Mouse (Mus musculus): ENCODE results near the gene Gm18596.
A peak's percentile ranks its signal among the peaks of the same experiment; 100 is the strongest.
"Not testable (repeated sequence)": the region's sequence is repeated elsewhere in the genome, so short reads cannot be mapped to it uniquely, and the experiment has no call there.

The Gm18596 gene

DNA sequence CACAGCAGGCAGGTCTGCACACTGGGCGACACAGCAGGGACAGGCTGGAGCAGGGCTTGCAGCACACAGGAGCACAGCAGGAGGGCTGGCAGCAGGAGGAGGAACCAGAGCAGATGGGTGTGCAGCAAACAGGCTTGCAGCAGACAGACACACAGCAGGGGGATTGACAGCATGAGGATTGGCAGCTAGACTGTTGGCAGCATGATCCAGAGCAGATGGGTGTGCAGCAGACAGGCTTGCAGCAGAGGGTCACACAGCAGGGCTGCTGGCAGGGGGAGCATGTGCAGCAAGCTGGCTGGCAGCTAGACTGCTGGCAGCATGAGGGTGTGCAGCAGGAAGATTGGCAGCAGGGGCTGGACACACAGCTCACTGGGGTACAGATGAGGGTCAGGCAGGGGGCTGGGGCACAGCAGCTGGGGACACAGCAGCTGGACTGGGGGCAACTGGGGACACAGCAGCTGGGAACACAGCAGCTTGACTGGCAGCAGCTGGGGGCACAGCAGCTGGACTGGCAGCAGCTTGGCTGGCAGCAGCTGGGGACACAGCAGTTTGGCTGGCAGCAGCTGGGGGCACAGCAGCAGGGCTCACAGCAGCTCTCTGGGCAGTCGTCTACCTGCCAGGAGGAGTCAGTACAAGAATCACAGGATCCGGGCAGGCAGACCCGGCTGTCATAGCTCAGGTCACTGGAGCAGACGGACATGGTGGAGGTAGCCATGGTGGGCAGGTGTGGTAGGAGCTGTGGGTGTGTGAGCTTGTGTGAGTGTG, at the start of gene Gm18596:
Gene Gm18596 (minus strand): TSS at position 715 of the 765 bp plus-strand sequence.
- DNase-seq (ENCODE audit: low read depth, low spot score) = not testable (repeated sequence)

DNA sequence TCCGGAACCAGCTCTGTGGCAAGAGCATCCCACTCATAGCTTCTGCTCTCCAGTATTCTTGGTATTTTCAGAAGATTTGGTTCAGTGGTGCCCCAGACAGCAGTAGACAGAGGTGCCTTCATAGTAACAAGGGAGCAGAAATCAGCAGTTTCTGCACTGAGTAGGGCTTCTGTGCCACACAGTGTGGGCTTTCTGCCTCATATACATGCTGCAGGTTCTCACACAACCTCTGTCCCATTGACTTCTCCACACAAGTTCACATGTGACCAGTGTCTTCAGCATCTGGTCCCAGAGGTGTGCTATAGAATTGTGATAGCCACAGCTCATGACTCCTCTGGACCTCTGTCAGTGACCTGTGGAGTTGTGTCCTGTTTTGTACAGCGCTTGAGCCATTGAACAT, 46.2 kb upstream of the Gm18596 start:
- DNase-seq (ENCODE audit: low read depth, low spot score) = no peak

DNA sequence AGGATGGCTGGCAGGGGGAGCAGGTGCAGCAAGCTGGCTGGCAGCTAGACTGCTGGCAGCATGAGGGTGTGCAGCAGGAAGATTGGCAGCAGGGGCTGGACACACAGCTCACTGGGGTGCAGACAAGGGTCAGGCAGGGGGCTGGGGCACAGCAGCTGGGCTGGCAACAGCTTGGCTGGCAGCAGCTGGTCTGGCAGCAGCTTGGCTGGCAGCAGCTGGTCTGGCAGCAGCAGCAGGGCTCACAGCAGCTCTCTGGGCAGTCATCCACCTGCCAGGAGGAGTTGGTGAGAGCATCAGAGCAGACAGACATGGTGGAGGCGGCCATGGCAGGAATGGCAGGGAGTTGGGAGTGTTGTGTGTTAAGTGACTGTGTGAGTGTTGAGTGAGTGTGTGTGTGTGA, 45.4 kb upstream of the Gm18596 start, which contains the start of gene Gm7137:
Gene Gm7137 (minus strand): TSS at position 325 of the 400 bp plus-strand sequence.
- not testable (repeated sequence) for DNase-seq (ENCODE audit: low read depth, low spot score)

DNA sequence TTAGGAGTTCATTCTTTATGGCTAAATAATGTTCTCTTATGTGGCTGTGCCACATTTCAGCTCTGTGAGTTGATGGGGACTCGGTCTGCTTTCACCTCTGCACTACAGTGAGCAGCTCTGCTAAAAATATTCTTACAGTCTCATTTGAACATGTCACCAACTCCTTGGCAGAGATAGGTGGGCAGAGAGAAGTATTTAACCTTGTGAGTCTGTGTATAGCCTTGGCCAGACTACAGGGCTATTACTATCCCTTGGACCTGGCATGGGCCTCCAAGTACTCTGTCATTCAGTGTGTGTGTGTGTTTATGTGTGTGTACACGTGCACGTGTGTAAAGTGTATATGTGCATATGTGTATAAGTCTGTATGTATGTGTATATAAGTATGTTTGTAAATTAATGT, 41.0 kb upstream of the Gm18596 start:
- DNase-seq (ENCODE audit: low read depth, low spot score) = not testable (repeated sequence)

DNA sequence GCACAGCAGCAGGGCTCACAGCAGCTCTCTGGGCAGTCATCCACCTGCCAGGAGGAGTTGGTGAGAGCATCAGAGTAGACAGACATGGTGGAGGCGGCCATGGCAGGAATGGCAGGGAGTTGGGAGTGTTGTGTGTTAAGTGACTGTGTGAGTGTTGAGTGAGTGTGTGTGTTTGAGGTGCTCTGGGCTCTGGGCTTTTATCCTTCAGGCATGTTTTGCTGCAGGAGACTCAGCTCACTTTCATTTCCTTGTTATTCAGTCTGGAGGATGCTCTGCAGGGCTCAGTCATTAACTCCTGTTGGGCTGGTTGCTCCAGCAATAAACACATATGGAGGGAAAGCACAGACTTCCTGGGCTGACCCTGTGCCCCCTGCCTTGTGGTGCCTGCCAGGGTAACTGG, 40.0 kb upstream of the Gm18596 start, which contains the start of gene Gm3250:
Gene Gm3250 (minus strand): TSS at position 101 of the 400 bp plus-strand sequence.
- DNase-seq (ENCODE audit: low read depth, low spot score) = not testable (repeated sequence)

DNA sequence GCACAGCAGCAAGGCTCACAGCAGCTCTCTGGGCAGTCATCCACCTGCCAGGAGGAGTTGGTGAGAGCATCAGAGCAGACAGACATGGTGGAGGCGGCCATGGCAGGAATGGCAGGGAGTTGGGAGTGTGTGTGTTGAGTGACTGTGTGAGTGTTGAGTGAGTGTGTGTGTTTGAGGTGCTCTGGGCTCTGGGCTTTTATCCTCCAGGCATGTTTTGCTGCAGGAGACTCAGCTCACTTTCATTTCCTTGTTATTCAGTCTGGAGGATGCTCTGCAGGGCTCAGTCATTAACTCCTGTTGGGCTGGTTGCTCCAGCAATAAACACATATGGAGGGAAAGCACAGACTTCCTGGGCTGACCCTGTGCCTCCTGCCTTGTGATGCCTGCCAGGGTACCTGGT, 34.4 kb upstream of the Gm18596 start, which contains the start of gene Gm7138:
Gene Gm7138 (minus strand): TSS at position 101 of the 400 bp plus-strand sequence.
- not testable (repeated sequence) for DNase-seq (ENCODE audit: low read depth, low spot score)

DNA sequence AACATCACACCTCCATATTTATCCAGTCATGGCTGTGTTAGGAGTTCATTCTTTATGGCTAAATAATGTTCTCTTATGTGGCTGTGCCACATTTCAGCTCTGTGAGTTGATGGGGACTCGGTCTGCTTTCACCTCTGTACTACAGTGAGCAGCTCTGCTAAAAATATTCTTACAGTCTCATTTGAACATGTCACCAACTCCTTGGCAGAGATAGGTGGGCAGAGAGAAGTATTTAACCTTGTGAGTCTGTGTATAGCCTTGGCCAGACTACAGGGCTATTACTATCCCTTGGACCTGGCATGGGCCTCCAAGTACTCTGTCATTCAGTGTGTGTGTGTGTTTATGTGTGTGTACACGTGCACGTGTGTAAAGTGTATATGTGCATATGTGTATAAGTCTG, 29.7 kb upstream of the Gm18596 start:
- not testable (repeated sequence) for DNase-seq (ENCODE audit: low read depth, low spot score)

DNA sequence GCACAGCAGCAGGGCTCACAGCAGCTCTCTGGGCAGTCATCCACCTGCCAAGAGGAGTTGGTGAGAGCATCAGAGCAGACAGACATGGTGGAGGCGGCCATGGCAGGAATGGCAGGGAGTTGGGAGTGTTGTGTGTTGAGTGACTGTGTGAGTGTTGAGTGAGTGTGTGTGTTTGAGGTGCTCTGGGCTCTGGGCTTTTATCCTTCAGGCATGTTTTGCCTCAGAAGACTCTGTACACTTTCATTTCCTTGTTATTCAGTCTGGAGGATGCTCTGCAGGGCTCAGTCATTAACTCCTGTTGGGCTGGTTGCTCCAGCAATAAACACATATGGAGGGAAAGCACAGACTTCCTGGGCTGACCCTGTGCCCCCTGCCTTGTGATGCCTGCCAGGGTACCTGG, 28.8 kb upstream of the Gm18596 start, which contains the start of gene Gm3238:
Gene Gm3238 (minus strand): TSS at position 101 of the 400 bp plus-strand sequence.
- DNase-seq (ENCODE audit: low read depth, low spot score) = not testable (repeated sequence)

DNA sequence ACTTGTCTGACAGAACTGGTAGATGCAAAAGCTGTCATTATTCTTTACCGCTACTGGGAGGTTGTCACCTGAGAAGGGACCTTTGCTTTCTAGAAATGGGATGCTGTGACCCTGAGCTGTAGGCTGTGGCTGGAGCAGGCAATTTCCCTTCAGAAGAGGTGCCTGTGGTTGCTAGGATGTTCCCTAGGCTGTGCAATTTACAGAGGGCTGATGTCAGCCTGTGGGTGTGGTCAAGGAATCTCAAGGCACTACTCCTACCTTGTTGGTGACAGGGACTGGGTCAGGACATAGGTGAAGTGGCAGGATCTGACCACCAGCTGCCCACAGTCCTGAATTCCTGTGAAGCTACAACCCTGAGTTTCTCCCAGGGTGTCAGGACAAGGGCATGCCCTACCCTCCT, 27.3 kb upstream of the Gm18596 start:
- DNase-seq (ENCODE audit: low read depth, low spot score) = no peak

DNA sequence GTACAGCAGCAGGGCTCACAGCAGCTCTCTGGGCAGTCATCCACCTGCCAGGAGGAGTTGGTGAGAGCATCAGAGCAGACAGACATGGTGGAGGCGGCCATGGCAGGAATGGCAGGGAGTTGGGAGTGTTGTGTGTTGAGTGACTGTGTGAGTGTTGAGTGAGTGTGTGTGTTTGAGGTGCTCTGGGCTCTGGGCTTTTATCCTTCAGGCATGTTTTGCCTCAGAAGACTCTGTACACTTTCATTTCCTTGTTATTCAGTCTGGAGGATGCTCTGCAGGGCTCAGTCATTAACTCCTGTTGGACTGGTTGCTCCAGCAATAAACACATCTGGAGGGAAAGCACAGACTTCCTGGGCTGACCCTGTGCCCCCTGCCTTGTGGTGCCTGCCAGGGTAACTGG, 17.1 kb upstream of the Gm18596 start, which contains the start of gene Gm3233:
Gene Gm3233 (minus strand): TSS at position 101 of the 400 bp plus-strand sequence.
- not testable (repeated sequence) for DNase-seq (ENCODE audit: low read depth, low spot score)

DNA sequence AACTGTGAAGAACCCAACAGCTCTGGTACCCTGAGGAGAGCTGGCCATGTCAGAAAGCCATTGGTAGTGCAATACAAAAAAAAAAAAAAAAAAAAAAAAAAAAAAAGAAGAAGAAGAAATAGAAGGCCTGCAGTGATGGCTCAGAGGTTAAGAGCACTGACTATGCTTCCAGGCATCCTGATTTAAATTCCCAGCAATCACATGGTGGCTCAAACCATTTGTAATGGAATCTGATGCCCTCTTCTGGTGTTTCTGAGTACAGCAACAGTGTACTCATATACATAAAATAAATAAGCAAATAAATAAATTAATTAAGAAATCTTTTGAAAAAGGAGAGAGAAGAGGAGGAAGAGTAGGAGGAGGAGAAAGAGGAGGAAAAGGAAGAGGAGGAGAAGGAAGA, 11.0 kb upstream of the Gm18596 start:
- no peak for DNase-seq (ENCODE audit: low read depth, low spot score)

DNA sequence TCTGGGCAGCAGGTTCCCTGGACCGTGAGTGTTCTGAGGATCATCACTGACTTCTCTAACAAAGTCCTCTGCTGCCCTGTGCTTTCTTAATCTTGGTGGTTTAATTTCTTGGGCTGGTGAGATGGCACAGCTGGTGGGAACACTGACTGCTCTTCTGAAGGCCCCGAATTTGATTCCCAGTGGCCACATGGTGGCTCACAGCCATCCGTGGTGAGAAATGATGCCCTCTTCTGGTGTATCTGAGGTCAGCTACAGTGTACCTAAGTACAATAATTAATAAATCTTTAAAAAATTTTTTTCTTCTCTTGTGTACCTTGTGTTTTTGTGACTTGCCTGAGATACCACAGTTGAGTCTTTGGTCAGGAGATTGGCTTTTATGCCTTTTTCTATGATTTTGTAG, 9.9 kb upstream of the Gm18596 start:
- DNase-seq (ENCODE audit: low read depth, low spot score) = not testable (repeated sequence)

DNA sequence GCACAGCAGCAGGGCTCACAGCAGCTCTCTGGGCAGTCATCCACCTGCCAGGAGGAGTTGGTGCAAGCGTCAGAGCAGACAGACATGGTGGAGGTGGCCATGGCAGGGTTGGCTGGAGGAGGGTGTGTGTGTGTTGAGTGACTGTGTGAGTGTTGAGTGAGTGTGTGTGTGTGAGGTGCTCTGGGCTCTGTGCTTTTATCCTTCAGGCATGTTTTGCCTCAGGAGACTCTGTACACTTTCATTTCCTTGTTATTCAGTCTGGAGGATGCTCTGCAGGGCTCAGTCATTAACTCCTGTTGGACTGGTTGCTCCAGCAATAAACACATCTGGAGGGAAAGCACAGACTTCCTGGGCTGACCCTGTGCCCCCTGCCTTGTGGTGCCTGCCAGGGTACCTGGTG, 8.8 kb upstream of the Gm18596 start, which contains the start of gene Gm9736:
Gene Gm9736 (minus strand): TSS at position 101 of the 400 bp plus-strand sequence.
- DNase-seq (ENCODE audit: low read depth, low spot score) = not testable (repeated sequence)

DNA sequence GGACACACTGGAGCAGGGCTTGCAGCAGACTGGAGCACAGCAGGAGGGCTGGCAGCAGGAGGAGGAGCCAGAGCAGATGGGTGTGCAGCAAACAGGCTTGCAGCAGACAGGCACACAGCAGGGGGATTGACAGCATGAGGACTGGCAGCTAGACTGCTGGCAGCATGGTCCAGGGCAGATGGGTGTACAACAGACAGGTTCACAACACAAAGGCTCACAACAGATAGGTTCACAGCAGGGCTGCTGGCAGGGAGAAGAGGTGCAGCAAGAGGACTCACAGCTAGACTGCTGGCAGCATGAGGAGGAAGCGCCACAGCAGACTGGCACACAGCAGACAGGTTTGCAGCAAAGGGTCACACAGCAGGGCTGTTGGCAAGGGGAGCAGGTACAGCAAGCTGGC, 8.2 kb upstream of the Gm18596 start:
- not testable (repeated sequence) for DNase-seq (ENCODE audit: low read depth, low spot score)

DNA sequence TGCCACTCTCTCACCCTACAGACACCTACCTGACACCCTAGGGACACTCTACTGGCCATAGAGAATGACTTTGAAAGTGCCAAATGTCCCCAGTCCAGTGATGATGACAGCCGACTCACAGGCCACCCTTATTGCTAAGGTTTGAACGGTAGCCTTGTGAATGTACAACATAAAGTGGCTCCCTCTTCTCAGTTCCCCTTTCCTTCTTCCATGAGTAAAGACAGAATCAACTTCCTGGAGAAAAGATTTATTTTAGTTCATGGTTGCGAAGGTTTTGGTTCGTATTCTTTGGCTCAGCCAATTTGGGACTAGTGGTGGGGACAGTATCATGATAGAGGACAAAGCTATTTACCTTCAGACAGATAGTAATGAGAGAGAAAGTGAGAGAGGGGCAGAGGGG, 3.5 kb downstream of the Gm18596 start:
- no peak for DNase-seq (ENCODE audit: low read depth, low spot score)

DNA sequence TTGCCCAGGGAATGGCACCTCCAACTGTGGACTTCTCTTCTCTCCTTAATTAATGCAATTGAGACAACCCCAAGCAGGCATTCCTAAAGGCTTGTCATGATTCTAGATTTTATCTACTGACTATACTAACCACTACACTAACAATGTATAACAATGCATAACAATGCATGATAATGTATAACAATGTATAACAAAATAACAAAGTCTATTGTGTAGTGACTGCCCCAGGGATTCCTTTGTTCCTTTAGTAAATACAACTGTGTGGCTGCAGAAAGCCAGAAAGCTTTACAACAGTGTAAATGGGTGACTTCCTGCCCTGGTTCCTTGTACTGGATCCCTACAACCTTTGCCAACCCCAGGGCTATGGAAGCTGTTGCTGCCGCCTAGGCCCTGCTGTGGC, 6.5 kb downstream of the Gm18596 start:
- DNase-seq (ENCODE audit: low read depth, low spot score) = no peak

DNA sequence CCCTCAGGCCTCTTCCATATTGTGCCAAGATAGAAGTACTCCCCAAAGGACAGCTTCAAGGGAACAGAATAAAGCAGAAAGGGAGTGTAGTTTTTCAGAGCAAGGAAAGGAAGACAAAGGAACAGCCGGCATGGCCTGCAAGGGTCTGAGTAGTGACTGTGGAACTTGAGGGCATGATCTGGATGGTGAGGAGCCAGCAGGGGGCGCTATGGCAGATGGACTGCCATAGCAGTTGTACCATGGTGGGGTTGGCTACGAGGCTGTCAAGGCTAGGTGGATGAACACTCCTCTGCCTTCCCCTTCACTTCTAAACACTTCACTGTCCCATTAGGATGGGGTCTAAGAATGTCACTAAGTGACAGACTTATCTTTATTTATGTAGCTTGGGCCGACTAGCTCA, 13.2 kb downstream of the Gm18596 start:
- peak; percentile 8 for DNase-seq (ENCODE audit: low read depth, low spot score)

DNA sequence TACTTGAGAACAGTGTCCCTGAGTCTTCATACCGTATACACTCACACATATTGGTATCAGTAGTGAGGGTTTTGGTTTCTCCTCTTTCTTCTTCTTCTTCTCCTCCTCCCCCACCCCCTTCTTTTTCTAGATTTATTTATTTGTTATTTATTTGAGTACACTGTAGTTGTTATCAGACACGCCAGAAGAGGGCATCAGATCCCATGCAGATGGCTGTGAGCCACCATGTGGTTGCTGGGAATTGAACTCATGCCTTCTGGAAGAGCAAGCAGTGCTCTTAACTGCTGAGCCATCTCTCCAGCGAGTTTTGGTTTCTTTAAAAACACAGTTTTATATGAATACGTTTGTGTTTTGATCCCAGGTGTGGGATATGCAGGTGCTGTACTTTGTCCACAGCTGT, 14.2 kb downstream of the Gm18596 start:
- no peak for DNase-seq (ENCODE audit: low read depth, low spot score)

DNA sequence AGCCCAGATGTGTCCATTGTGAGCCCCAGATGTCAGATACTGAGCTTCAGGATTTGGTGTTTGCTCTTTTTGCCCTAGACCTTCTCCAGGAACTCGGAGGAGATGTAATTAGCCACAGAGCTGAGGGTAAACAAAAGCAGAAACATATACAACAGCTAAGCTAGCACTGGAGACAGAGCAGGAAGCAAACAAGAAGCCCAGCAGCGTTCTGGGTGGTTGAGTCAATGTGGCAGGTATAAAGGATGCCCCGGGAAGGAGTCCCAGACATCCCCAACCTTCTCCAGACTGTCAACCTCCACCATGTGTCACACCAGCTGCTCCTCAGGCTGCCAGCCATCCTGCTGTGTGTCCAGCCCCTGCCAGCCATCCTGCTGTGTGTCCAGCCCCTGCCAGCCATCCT, 16.3 kb downstream of the Gm18596 start, which contains the start of gene Gm10100:
Gene Gm10100 (plus strand): TSS at position 301 of the 400 bp plus-strand sequence.
- DNase-seq (ENCODE audit: low read depth, low spot score) = no peak

DNA sequence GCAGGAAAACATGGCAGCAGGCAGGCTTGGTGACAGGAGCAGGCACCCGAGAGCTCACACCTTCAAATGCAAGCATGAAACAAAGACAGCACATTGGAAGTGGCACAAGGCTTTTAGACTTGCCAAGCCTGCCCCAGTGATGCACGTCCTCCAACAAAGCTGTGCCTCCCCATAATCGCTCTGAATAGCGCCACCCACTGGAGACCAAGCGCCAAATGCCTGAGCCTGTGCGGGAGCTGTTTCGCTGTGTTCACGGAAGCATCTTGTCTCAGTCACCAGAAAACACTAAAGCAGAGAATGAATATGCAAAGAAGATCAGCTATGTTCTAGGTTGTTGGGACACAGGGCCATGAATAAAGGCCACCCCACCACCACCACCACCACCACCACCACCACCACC, 17.6 kb downstream of the Gm18596 start:
- DNase-seq (ENCODE audit: low read depth, low spot score) = no peak

DNA sequence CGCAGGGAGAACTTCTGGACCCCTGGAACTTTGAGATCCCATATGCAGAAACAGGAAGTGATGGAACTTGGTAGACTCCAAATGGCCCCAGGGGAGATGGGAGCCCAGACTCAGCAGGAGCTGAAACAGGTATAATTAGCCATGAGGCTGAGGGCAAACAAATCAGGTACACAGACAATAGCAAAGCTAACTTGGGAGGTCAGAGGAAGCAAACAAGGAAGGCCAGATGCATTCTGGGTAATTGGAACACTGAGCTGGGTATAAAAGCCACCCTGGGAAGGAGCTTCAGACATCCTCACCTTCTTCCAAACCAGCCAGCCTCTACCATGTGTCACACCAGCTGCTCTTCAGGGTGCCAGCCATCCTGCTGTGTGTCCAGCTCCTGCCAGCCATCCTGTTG, 22.1 kb downstream of the Gm18596 start, which contains the start of gene Krtap12-1:
Gene Krtap12-1 (plus strand): TSS at position 301 of the 400 bp plus-strand sequence.
- DNase-seq (ENCODE audit: low read depth, low spot score) = not testable (repeated sequence)

DNA sequence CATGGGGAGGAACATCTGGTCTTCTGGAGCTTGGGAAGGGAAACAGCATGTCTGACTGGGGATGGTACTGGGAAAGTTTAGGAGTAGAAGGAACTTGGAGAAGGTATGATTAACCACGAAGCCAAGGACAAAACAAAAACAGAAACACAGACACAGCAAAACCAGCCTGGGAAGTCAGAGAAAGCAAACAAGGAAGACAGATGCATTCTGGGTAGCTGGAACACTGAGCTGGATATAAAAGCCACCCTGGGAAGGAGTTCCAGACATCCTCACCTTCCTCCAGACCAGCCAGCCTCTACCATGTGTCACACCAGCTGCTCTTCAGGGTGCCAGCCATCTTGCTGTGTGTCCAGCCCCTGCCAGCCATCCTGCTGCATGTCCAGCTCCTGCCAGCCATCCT, 26.9 kb downstream of the Gm18596 start, which contains the start of gene Gm10142:
Gene Gm10142 (plus strand): TSS at position 301 of the 400 bp plus-strand sequence.
- no peak for DNase-seq (ENCODE audit: low read depth, low spot score)

DNA sequence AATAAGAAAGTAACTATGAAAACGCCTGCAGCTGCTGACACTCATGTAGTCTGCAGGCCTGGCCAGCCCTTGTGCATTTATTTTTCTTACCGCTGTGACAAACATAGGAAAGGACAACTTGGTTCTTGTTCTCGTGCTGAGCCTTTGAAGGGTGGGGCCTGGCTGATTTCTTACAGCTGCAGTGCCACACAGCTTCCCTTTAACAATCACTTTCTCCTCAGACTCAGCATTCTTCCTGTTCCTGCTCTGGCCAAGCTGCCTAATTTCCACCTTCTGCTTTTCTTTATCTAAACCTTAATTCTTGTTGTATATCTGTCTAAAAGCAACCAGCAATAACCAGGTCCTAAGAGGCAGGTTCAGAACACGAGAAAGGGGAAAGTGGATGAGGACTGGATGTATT, 28.7 kb downstream of the Gm18596 start:
- DNase-seq (ENCODE audit: low read depth, low spot score) = no peak

Measured in CD4-positive helper T cell, adult 2 months (primary cell).